16 mouse cellular contexts compared by ENCODE assay signal in the genomic region with DNA sequence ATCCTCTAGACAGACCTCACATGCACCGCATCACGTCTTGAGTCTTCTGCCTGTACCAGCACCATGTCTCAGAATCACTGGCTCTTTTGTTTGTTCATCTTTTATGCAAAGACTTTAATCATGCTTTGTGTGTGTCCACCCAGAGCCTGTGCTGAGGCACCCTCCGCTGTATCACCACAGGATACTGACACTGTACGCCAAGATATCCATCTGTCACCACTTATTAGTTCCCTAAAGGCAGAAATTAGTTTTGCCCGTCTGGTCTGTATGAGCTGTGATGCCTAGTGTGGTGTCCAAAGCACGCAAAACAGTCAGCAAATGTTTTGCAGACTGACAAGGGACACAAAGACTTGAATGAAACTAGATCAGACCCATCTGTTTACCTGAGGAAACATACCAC.
A peak's percentile ranks its signal among the peaks of the same experiment; 100 is the strongest.
DNase-seq lines count a peak whose midpoint lies in the region; ATAC-seq and TF ChIP-seq lines count a peak whose summit lies in the region.
"Had no signal": no experiment of that assay in that cellular context is flagged by ENCODE, and none has a peak within 500 bp of the region (broad histone marks: within the 10 kb centered on the region; RNA-seq: fewer than 3 reads in every experiment).

No protein-coding gene starts in this region.

- no peak for TF ChIP-seq CTCF in brain, embryonic 14.5 days (IDR thresholded peaks at IDR 0.05; ENCODE audit: borderline replicate concordance, extremely low read depth, insufficient read depth, insufficient read length)

- 32% methylated on average over 6 of the region's 6 CpGs for WGBS in hindbrain, embryonic 16.5 days

- no peak overlapping the region for H3K27ac ChIP-seq in hindbrain, embryonic 16.5 days (ENCODE audit: low read depth, low read length)
- H3K27ac ChIP-seq: heart, embryonic 10.5 days; limb, embryonic 12.5 days; stomach, postnatal 0 days had no signal

- H3K4me2 ChIP-seq in hindbrain, embryonic 16.5 days (ENCODE audit: low read length): no peak overlapping the region
- H3K4me2 ChIP-seq: limb, embryonic 12.5 days had no signal

- H3K27me3 ChIP-seq in hindbrain, embryonic 16.5 days (replicated peaks; ENCODE audit: control insufficient read depth, insufficient read depth, low read length): no peaks in the 10 kb centered on the region
- H3K27me3 ChIP-seq: limb, embryonic 12.5 days had no signal

- DNase-seq in heart, adult 11 months: peak; percentile 46
- no peak for DNase-seq in heart, adult 9 months (ENCODE audit: low spot score in 2 of 2)
- peak; percentile 83 for DNase-seq in brain, embryonic 14.5 days (ENCODE audit: low read depth)
- peak; percentile 57 to 71 for DNase-seq in cerebellum, postnatal 10 days
- DNase-seq in layer of hippocampus, adult 11-12 months (ENCODE audit: low spot score): no peak
- no peak for DNase-seq in embryo, embryonic 10.5 days (ENCODE audit: low spot score)
- no peak for DNase-seq in natural killer cell, adult 2 months (ENCODE audit: low spot score in 2 of 2)
- DNase-seq: kidney, adult 11 months; kidney, postnatal 25 days; lung, postnatal 36 days; spleen, adult 18-20 months had no signal

- H3K4me1 ChIP-seq in hindbrain, embryonic 16.5 days (ENCODE audit: control insufficient read depth, insufficient read depth, low read depth, low read length): peaks cover 2% of the 10 kb centered on the region

- H3K4me3 ChIP-seq in hindbrain, embryonic 16.5 days (ENCODE audit: low read length): no peak overlapping the region
- H3K4me3 ChIP-seq: erythroblast, embryonic 14.5 days; heart, embryonic 10.5 days; limb, embryonic 12.5 days had no signal

- no peaks in the 10 kb centered on the region for H3K36me3 ChIP-seq in hindbrain, embryonic 16.5 days (ENCODE audit: control insufficient read depth, insufficient read depth, low read length)
- H3K36me3 ChIP-seq: limb, embryonic 12.5 days had no signal

- peak; percentile 51 for ATAC-seq in hindbrain, embryonic 16.5 days

- no peaks in the 10 kb centered on the region for H3K9me3 ChIP-seq in hindbrain, embryonic 16.5 days (ENCODE audit: control insufficient read depth, low read length)
- H3K9me3 ChIP-seq: heart, embryonic 10.5 days; limb, embryonic 12.5 days had no signal

- H3K9ac ChIP-seq in hindbrain, embryonic 16.5 days (ENCODE audit: low read depth, low read length): no peak overlapping the region
- H3K9ac ChIP-seq: limb, embryonic 12.5 days had no signal

- TF ChIP-seq POLR2A in brain, embryonic 14.5 days (IDR thresholded peaks at IDR 0.05; ENCODE audit: borderline replicate concordance, extremely low read depth, insufficient read depth, insufficient read length, poor library complexity, severe bottlenecking): no peak

Comparison
In these comparisons a context has a peak if more than half of its experiments do, and no peak if none do; other contexts are left out.
1. DNase-seq: peak in heart, adult 11 months (single experiment), brain, embryonic 14.5 days (single experiment) and cerebellum, postnatal 10 days (2 of 2); none in heart, adult 9 months (0 of 2), layer of hippocampus, adult 11-12 months (single experiment), embryo, embryonic 10.5 days (single experiment) and natural killer cell, adult 2 months (0 of 2).